Comparison of ENCODE assay signal across 12 mouse cellular contexts in genomic region chr10:43106616-43107015, GRCm38 (mm10).
DNase-seq lines count a peak whose midpoint lies in the region; ATAC-seq and TF ChIP-seq lines count a peak whose summit lies in the region.
"Had no signal": no experiment of that assay in that cellular context is flagged by ENCODE, and none has a peak within 500 bp of the region (broad histone marks: within the 10 kb centered on the region; RNA-seq: fewer than 3 reads in every experiment).

No protein-coding gene starts in this region.

- peaks cover 46% of the 10 kb centered on the region for H3K4me1 ChIP-seq in midbrain, embryonic 13.5 days (replicated peaks)
- peaks cover 36% of the 10 kb centered on the region for H3K4me1 ChIP-seq in midbrain, embryonic 10.5 days
- peaks cover 22% of the 10 kb centered on the region for H3K4me1 ChIP-seq in forebrain, postnatal 0 days (ENCODE audit: insufficient read depth)

- WGBS in midbrain, embryonic 13.5 days, result 57% methylated on average over 8 of the region's 8 CpGs
- 63% methylated on average over 8 of the region's 8 CpGs for WGBS in midbrain, embryonic 10.5 days
- 41% methylated on average over 8 of the region's 8 CpGs for WGBS in forebrain, postnatal 0 days

- no peak for TF ChIP-seq CTCF in forebrain, postnatal 0 days (IDR thresholded peaks at IDR 0.05; ENCODE audit: low read depth)
- TF ChIP-seq CTCF in left cerebral cortex, adult 2 months (IDR thresholded peaks at IDR 0.05), result no peak

- no peaks in the 10 kb centered on the region for H3K9me3 ChIP-seq in midbrain, embryonic 13.5 days
- no peaks in the 10 kb centered on the region for H3K9me3 ChIP-seq in midbrain, embryonic 10.5 days (replicated peaks)
- H3K9me3 ChIP-seq in forebrain, postnatal 0 days (ENCODE audit: low read length), result no peaks in the 10 kb centered on the region

- no peak for DNase-seq in midbrain, embryonic 10.5 days (ENCODE audit: low spot score)
- DNase-seq in forebrain, postnatal 0 days, result no peak
- DNase-seq in left cerebral cortex, adult 2 months (ENCODE audit: extremely low spot score in 1 of 2, low spot score in 2 of 2), result peak; percentile 61 to 74
- peak; percentile 77 to 79 for DNase-seq in right cerebral cortex, postnatal 36 days (ENCODE audit: low spot score in 2 of 2)
- no peak for DNase-seq in retina, embryonic 14.5 days (ENCODE audit: low spot score)
- DNase-seq in adrenal gland, postnatal 36 days, result no peak
- DNase-seq: adrenal gland, adult 8-10 months; cerebellum, adult 2 months; lung, postnatal 10 days had no signal

- H3K36me3 ChIP-seq in midbrain, embryonic 13.5 days, result no peaks in the 10 kb centered on the region
- H3K36me3 ChIP-seq in midbrain, embryonic 10.5 days, result no peaks in the 10 kb centered on the region
- no peaks in the 10 kb centered on the region for H3K36me3 ChIP-seq in forebrain, postnatal 0 days (ENCODE audit: insufficient read depth)

- peak overlapping the region; percentile 78 for H3K27ac ChIP-seq in midbrain, embryonic 13.5 days
- H3K27ac ChIP-seq in midbrain, embryonic 10.5 days (replicated peaks), result no peak overlapping the region
- H3K27ac ChIP-seq in forebrain, postnatal 0 days (ENCODE audit: low read depth, low read length), result peak overlapping the region; percentile 66
- peak overlapping the region; percentile 76; the same call in 1 of the 2 replicates for H3K27ac ChIP-seq in left cerebral cortex, adult 2 months

- no peak overlapping the region for H3K4me3 ChIP-seq in midbrain, embryonic 13.5 days (replicated peaks)
- no peak overlapping the region for H3K4me3 ChIP-seq in midbrain, embryonic 10.5 days
- no peak overlapping the region for H3K4me3 ChIP-seq in forebrain, postnatal 0 days (ENCODE audit: low read depth, low read length)
- no peak overlapping the region for H3K4me3 ChIP-seq in left cerebral cortex, adult 2 months

- H3K27me3 ChIP-seq in midbrain, embryonic 13.5 days, result no peaks in the 10 kb centered on the region
- peaks cover 10% of the 10 kb centered on the region; the same call in 1 of the 2 replicates for H3K27me3 ChIP-seq in midbrain, embryonic 10.5 days (ENCODE audit: low read depth, poor library complexity, severe bottlenecking)
- no peaks in the 10 kb centered on the region for H3K27me3 ChIP-seq in forebrain, postnatal 0 days (ENCODE audit: insufficient read depth, low read length)

- H3K4me2 ChIP-seq in midbrain, embryonic 13.5 days (replicated peaks), result no peak overlapping the region
- no peak overlapping the region for H3K4me2 ChIP-seq in forebrain, postnatal 0 days (ENCODE audit: low read depth)

- intact Hi-C loops in left cerebral cortex, adult 2 months (cut with DNase I), result loop anchor here (1.0 to 5.0 kb wide), 3 partner anchors 18 to 84 kb away; partner anchors contain the start of genes 9030612E09Rik and Sobp

- H3K9ac ChIP-seq in midbrain, embryonic 13.5 days (replicated peaks), result 0 out of 2 replicates have a peak overlapping the region, but pooled peaks have one; percentile 23
- no peak overlapping the region for H3K9ac ChIP-seq in forebrain, postnatal 0 days

- no peak for ATAC-seq in midbrain, embryonic 13.5 days
- ATAC-seq in forebrain, postnatal 0 days, result 0 out of 2 replicates have a peak, but pooled peaks have one; percentile 21
- no peak for ATAC-seq in megakaryocyte, adult 5-6 weeks (ENCODE audit: poor library complexity, severe bottlenecking)
- ATAC-seq: intestine, embryonic 16.5 days had no signal

Comparison
In these comparisons a context has a peak if more than half of its experiments do, and no peak if none do; other contexts are left out.
1. DNase-seq: peak in left cerebral cortex, adult 2 months (2 of 2) and right cerebral cortex, postnatal 36 days (2 of 2); none in midbrain, embryonic 10.5 days (single experiment), forebrain, postnatal 0 days (single experiment), retina, embryonic 14.5 days (single experiment) and adrenal gland, postnatal 36 days (0 of 2).